8 mouse cellular contexts compared by ENCODE assay signal in genomic region chr13:23430734-23431133, GRCm38 (mm10). TPM values are rescaled to one million over a fixed set of nuclear protein-coding genes. Genes with fewer than 3 reads are reported as not detected.
DNase-seq lines count a peak whose midpoint lies in the region; ATAC-seq lines count a peak whose summit lies in the region.

No protein-coding gene starts in this region.

- peak; percentile 66 for ATAC-seq in frontal cortex, adult (ENCODE audit: low TSS enrichment)

- H3K9me3 ChIP-seq in hindbrain, embryonic 10.5 days: no peaks in the 10 kb centered on the region

- under 1% methylated on average over 17 of the region's 17 CpGs for WGBS in hindbrain, embryonic 10.5 days

- peak overlapping the region; percentile 92 for H3K27ac ChIP-seq in hindbrain, embryonic 10.5 days

- peaks cover 38% of the 10 kb centered on the region for H3K4me1 ChIP-seq in hindbrain, embryonic 10.5 days (replicated peaks)

- H3K27me3 ChIP-seq in hindbrain, embryonic 10.5 days (ENCODE audit: insufficient read depth, poor library complexity, severe bottlenecking): no peaks in the 10 kb centered on the region

- peak overlapping the region; percentile 68 for H3K4me3 ChIP-seq in hindbrain, embryonic 10.5 days

- no peaks in the 10 kb centered on the region for H3K36me3 ChIP-seq in hindbrain, embryonic 10.5 days

- peak; percentile 84 for DNase-seq in MN1 (ENCODE audit: low spot score)
- DNase-seq in cerebellum, adult 9-10 months: peak; percentile 85
- peak; percentile 81 for DNase-seq in hindbrain, embryonic 10.5 days (ENCODE audit: low spot score)
- DNase-seq in layer of hippocampus, adult 9-11 months: peak; percentile 78
- peak; percentile 92 for DNase-seq in lung, postnatal 10 days
- peak; percentile 67 for DNase-seq in ovary, postnatal 14 days (ENCODE audit: low spot score)
- DNase-seq in thymus, postnatal 4 days: peak; percentile 74

RNA-seq across cellular contexts. Expression of gene Abt1, which starts 7.1 kb away (rescaled TPM):
- 13.4 and 14.5 TPM in 2 replicates for polyA plus RNA-seq in hindbrain, embryonic 10.5 days (2016; fragmentation: Nextera tagmentation; extraction: Ambion mirVana)

RNA-seq across cellular contexts. Expression of gene Btn1a1, which starts 35.0 kb away (rescaled TPM):
- polyA plus RNA-seq in hindbrain, embryonic 10.5 days (2016; fragmentation: Nextera tagmentation; extraction: Ambion mirVana): 0.04 TPM in 1 of 2 replicates, not detected in the other

RNA-seq across cellular contexts. Expression of gene Btn2a2, which starts 57.9 kb away (rescaled TPM):
- polyA plus RNA-seq in hindbrain, embryonic 10.5 days (2016; fragmentation: Nextera tagmentation; extraction: Ambion mirVana): 0.29 and 0.35 TPM in 2 replicates

Comparison
In these comparisons a context has a peak if more than half of its experiments do, and no peak if none do; other contexts are left out.
1. Peak in every context shown above with its lines: DNase-seq, ATAC-seq, H3K4me3 ChIP-seq and H3K27ac ChIP-seq.